Mouse (Mus musculus) layer of hippocampus, adult 18-20 months (tissue): ENCODE results near the gene Fbxo33. TPM values are rescaled to one million over a fixed set of nuclear protein-coding genes. Genes with fewer than 3 reads are reported as not detected.

Experiments used
- DNase-seq, 2 experiments: peaks; one replicate each; pipeline ENCODE4 v3.0.0; 2022; ENCODE audit warnings: low spot score in 2 of 2
- microRNA-seq, 2 experiments: library from miRNA; unstranded; fragments of <30 nt; microRNA quantifications; one replicate each; pipeline ENCODE4 v1.2.0; 2021
- total RNA-seq, 2 experiments: library from RNA; stranded (reverse); gene quantifications; 2 replicates each; pipeline ENCODE4 v1.2.3; 2021

Fbxo33 gene
- total RNA-seq, 2 experiments from 2014 or later: 60.3 to 64.4 TPM

GRCm38 (mm10) chr12:59199361-59199760 lies 20.2 kb downstream of the Fbxo33 start:
- no peak for DNase-seq

- DNase-seq: no peak
Measured at GRCm38 (mm10) chr12:59198750-59199149, 20.8 kb downstream of the Fbxo33 start.

- DNase-seq: no peak
Measured at GRCm38 (mm10) chr12:59195941-59196340, 23.6 kb downstream of the Fbxo33 start.

- no peak for DNase-seq
Measured at GRCm38 (mm10) chr12:59195065-59195464, 24.5 kb downstream of the Fbxo33 start.

GRCm38 (mm10) chr12:59194341-59195003 lies 25.1 kb downstream of the Fbxo33 start:
- DNase-seq: no peak

GRCm38 (mm10) chr12:59193637-59194036 lies 25.9 kb downstream of the Fbxo33 start:
- no peak for DNase-seq

- DNase-seq: peak; percentile 13 to 44
Measured at GRCm38 (mm10) chr12:59188086-59188682, 31.3 kb downstream of the Fbxo33 start.

- DNase-seq: peak in 1 of 2 experiments; percentile 46
Measured at GRCm38 (mm10) chr12:59177814-59178213, 41.7 kb downstream of the Fbxo33 start.

GRCm38 (mm10) chr12:59169935-59170334 lies 49.6 kb downstream of the Fbxo33 start:
- no peak for DNase-seq

GRCm38 (mm10) chr12:59166557-59166956 lies 53.0 kb downstream of the Fbxo33 start:
- DNase-seq: no peak

GRCm38 (mm10) chr12:59164522-59164921 lies 55.0 kb downstream of the Fbxo33 start:
- DNase-seq: no peak

- no peak for DNase-seq
Measured at GRCm38 (mm10) chr12:59162797-59163196, 56.7 kb downstream of the Fbxo33 start.

GRCm38 (mm10) chr12:59161091-59161490 lies 58.4 kb downstream of the Fbxo33 start:
- DNase-seq: no peak

Small RNA genes within 50 kb of the gene (microRNA-seq; reads per million reads assigned to microRNA genes)
- 0 reads per million in 2 experiments for gene Gm27284

Other genes with a start within 250 kb of the Fbxo33 start
- gene Sec23a, start 207.7 kb downstream of the Fbxo33 start, total RNA-seq: 100 to 1,000 TPM in 1 of 2 experiments, 10 to 100 TPM in 1; 99.5 to 105 TPM
- gene Gemin2, start 206.3 kb downstream of the Fbxo33 start, total RNA-seq: 1 to 10 TPM; 8.3 to 8.8 TPM
- 100 to 1,000 TPM; 103 to 118 TPM for gene Trappc6b, start 158.3 kb downstream of the Fbxo33 start, total RNA-seq
- 10 to 100 TPM; 57.2 to 61.0 TPM for gene Pnn, start 152.8 kb downstream of the Fbxo33 start, total RNA-seq
- gene Mia2, start 123.9 kb downstream of the Fbxo33 start, total RNA-seq: 10 to 100 TPM; 44.2 to 48.4 TPM